Mouse (Mus musculus) forebrain, embryonic 14.5 days (tissue): ENCODE results near the gene Phf21a. TPM values are rescaled to one million over a fixed set of nuclear protein-coding genes. Genes with fewer than 3 reads are reported as not detected.

Experiments used
- ATAC-seq: fragments of 200-750 bp; cut with Nextera tagmentation; 2 replicates; pipeline ENCODE4 v1.8.0; 2017; ENCODE audit warnings: mild to moderate bottlenecking, moderate library complexity
- DNase-seq: peaks from one replicate; pipeline ENCODE4 v3.0.0-alpha.2; 2015; ENCODE audit warnings: low spot score
- H3K27ac ChIP-seq: fragments of 300-500 bp; sonication (generic); 2 replicates; pipeline ENCODE4 v1.5.1; 2014; ENCODE audit warnings: low read depth, mild to moderate bottlenecking, control low read depth, low read length, moderate library complexity
- H3K27me3 ChIP-seq: fragments of 300-500 bp; sonication (generic); replicated peaks from 2 replicates; pipeline ENCODE4 v1.6.1; 2014; ENCODE audit warnings: low read length, control low read depth, mixed read lengths; ENCODE audit not compliant: control insufficient read depth, insufficient read depth
- H3K36me3 ChIP-seq: fragments of 300-500 bp; sonication (generic); 2 replicates; pipeline ENCODE4 v1.6.1; 2014; ENCODE audit warnings: low read length, control low read depth; ENCODE audit not compliant: control insufficient read depth, insufficient read depth
- H3K4me1 ChIP-seq: fragments of 300-500 bp; sonication (generic); 2 replicates; pipeline ENCODE4 v1.6.1; 2014; ENCODE audit warnings: antibody characterized with exemption, low read length, control low read depth; ENCODE audit not compliant: control insufficient read depth, insufficient read depth
- H3K4me2 ChIP-seq: fragments of 300-500 bp; sonication (generic); 2 replicates; pipeline ENCODE4 v1.6.1; 2014; ENCODE audit warnings: mild to moderate bottlenecking, control low read depth, low read length
- H3K4me3 ChIP-seq: fragments of 300-500 bp; sonication (generic); 2 replicates; pipeline ENCODE4 v1.5.1; 2014; ENCODE audit warnings: low read depth, low read length, control low read depth
- H3K9ac ChIP-seq: fragments of 300-500 bp; sonication (generic); 2 replicates; pipeline ENCODE4 v1.6.1; 2014; ENCODE audit warnings: mild to moderate bottlenecking, low read length, control low read depth, moderate library complexity
- H3K9me3 ChIP-seq: fragments of 300-500 bp; sonication (generic); replicated peaks from 2 replicates; pipeline ENCODE4 v1.6.1; 2016; ENCODE audit warnings: low read length, control low read depth, mixed read lengths; ENCODE audit not compliant: control insufficient read depth
- WGBS: fragments of 180-500 bp; shearing (Covaris S2); extraction: QIAGEN DNeasy Blood & Tissue Kit; methylation state at CpG from one replicate; pipeline ENCODE4 v1.1.7; 2014; 5-methylcytosine and 5-hydroxymethylcytosine counted together
- polyA plus RNA-seq: library from polyadenylated mRNA; unstranded; fragments of >200 nt; fragmentation: Nextera tagmentation; extraction: Ambion mirVana; gene quantifications from 2 replicates; pipeline ENCODE4 v1.2.1, GENCODE M21; 2014

Gene Phf21a
- polyA plus RNA-seq, 1 experiment from 2014 or later, result 37.5 TPM

GRCm38 (mm10) chr2:92058469-92058868 lies 34.4 kb upstream of the Phf21a start:
- Histone ChIP-seq H3K4me1 (peaks cover 5% of the 10 kb centered on the region; the same call in 1 of the 2 replicates), H3K4me3 (peak overlapping the region; percentile 55), H3K4me2 (peak overlapping the region; percentile 86), H3K9ac (peak overlapping the region; percentile 80), H3K27me3 (peaks cover 15% of the 10 kb centered on the region), H3K36me3 (no peaks in the 10 kb centered on the region), H3K9me3 (no peaks in the 10 kb centered on the region), H3K27ac (no peak overlapping the region)
- WGBS, result under 1% methylated on average over 29 of the region's 29 CpGs
- ATAC-seq (peak; percentile 65), DNase-seq (peak; percentile 91)

GRCm38 (mm10) chr2:92058936-92059335 lies 34.0 kb upstream of the Phf21a start:
- H3K27ac ChIP-seq, result no peak overlapping the region; the same call in 1 of the 2 replicates
- H3K9me3 ChIP-seq, result no peaks in the 10 kb centered on the region
- no peaks in the 10 kb centered on the region for H3K36me3 ChIP-seq
- H3K4me1 ChIP-seq, result peaks cover 5% of the 10 kb centered on the region; the same call in 1 of the 2 replicates
- peak overlapping the region; percentile 55 for H3K4me3 ChIP-seq
- H3K27me3 ChIP-seq, result peaks cover 12% of the 10 kb centered on the region
- peak overlapping the region; percentile 86 for H3K4me2 ChIP-seq
- 0 out of 2 replicates have a peak, but pooled peaks have one; percentile 4 for ATAC-seq
- H3K9ac ChIP-seq, result peak overlapping the region; percentile 80
- DNase-seq, result no peak
- under 1% methylated on average over 11 of the region's 11 CpGs for WGBS

- H3K4me2 ChIP-seq, result peak overlapping the region; percentile 86
- peaks cover 5% of the 10 kb centered on the region for H3K27me3 ChIP-seq
- H3K9ac ChIP-seq, result peak overlapping the region; percentile 80
- H3K36me3 ChIP-seq, result no peaks in the 10 kb centered on the region
- no peaks in the 10 kb centered on the region for H3K9me3 ChIP-seq
- H3K4me1 ChIP-seq, result peaks cover 5% of the 10 kb centered on the region; the same call in 1 of the 2 replicates
- ATAC-seq, result peak; percentile 72
- WGBS, result under 1% methylated on average over 57 of the region's 63 CpGs
- DNase-seq, result peak; percentile 73
- H3K4me3 ChIP-seq, result peak overlapping the region; percentile 55
- peak overlapping the region; percentile 81 for H3K27ac ChIP-seq
Observed at GRCm38 (mm10) chr2:92059481-92060220, 33.3 kb upstream of the Phf21a start.

GRCm38 (mm10) chr2:92060291-92060690 lies 32.6 kb upstream of the Phf21a start:
- H3K4me2 ChIP-seq, result peak overlapping the region; percentile 86
- DNase-seq (no peak), ATAC-seq (no peak)
- H3K27ac ChIP-seq, result no peak overlapping the region
- H3K9ac ChIP-seq, result no peak overlapping the region; the same call in 1 of the 2 replicates
- peaks cover 5% of the 10 kb centered on the region; the same call in 1 of the 2 replicates for H3K4me1 ChIP-seq
- H3K27me3 ChIP-seq, result peaks cover 3% of the 10 kb centered on the region; the same call in 1 of the 2 replicates
- no peaks in the 10 kb centered on the region for H3K9me3 ChIP-seq
- WGBS, result 21% methylated on average over 6 of the region's 6 CpGs
- no peaks in the 10 kb centered on the region for H3K36me3 ChIP-seq
- H3K4me3 ChIP-seq, result peak overlapping the region; percentile 55

GRCm38 (mm10) chr2:92061337-92061736 lies 31.6 kb upstream of the Phf21a start:
- DNase-seq (peak; percentile 33), ATAC-seq (no peak)
- no peaks in the 10 kb centered on the region for H3K4me1 ChIP-seq
- H3K27ac ChIP-seq, result no peak overlapping the region
- no peaks in the 10 kb centered on the region for H3K36me3 ChIP-seq
- H3K9ac ChIP-seq, result no peak overlapping the region
- H3K27me3 ChIP-seq, result peaks cover 3% of the 10 kb centered on the region; the same call in 1 of the 2 replicates
- H3K4me2 ChIP-seq, result no peak overlapping the region
- H3K9me3 ChIP-seq, result no peaks in the 10 kb centered on the region
- no peak overlapping the region for H3K4me3 ChIP-seq
- 63% methylated on average over 5 of the region's 5 CpGs for WGBS

GRCm38 (mm10) chr2:92063106-92063505 lies 29.8 kb upstream of the Phf21a start:
- H3K4me3 ChIP-seq, result no peak overlapping the region
- H3K27ac ChIP-seq, result no peak overlapping the region
- no peak overlapping the region for H3K4me2 ChIP-seq
- DNase-seq, result no peak
- no peak overlapping the region for H3K9ac ChIP-seq
- ATAC-seq, result no peak
- 70% methylated on average over 5 of the region's 5 CpGs for WGBS
- H3K27me3 ChIP-seq, result peaks cover 3% of the 10 kb centered on the region; the same call in 1 of the 2 replicates
- no peaks in the 10 kb centered on the region for H3K36me3 ChIP-seq
- H3K4me1 ChIP-seq, result no peaks in the 10 kb centered on the region
- no peaks in the 10 kb centered on the region for H3K9me3 ChIP-seq

GRCm38 (mm10) chr2:92065269-92065888 lies 27.5 kb upstream of the Phf21a start:
- WGBS, result 89% methylated on average over 8 of the region's 8 CpGs
- Histone ChIP-seq H3K9me3 (no peaks in the 10 kb centered on the region), H3K4me1 (no peaks in the 10 kb centered on the region), H3K4me3 (no peak overlapping the region), H3K36me3 (no peaks in the 10 kb centered on the region), H3K4me2 (no peak overlapping the region), H3K9ac (no peak overlapping the region), H3K27me3 (peaks cover 1% of the 10 kb centered on the region; the same call in 1 of the 2 replicates), H3K27ac (no peak overlapping the region)
- no peak for DNase-seq
- ATAC-seq, result no peak

- no peak overlapping the region for H3K9ac ChIP-seq
- 75% methylated on average over 6 of the region's 6 CpGs for WGBS
- no peak overlapping the region for H3K4me2 ChIP-seq
- H3K4me1 ChIP-seq, result no peaks in the 10 kb centered on the region
- no peaks in the 10 kb centered on the region for H3K9me3 ChIP-seq
- H3K27me3 ChIP-seq, result no peaks in the 10 kb centered on the region
- H3K4me3 ChIP-seq, result no peak overlapping the region
- no peak overlapping the region for H3K27ac ChIP-seq
- no peaks in the 10 kb centered on the region for H3K36me3 ChIP-seq
- DNase-seq (no peak), ATAC-seq (no peak)
Observed at GRCm38 (mm10) chr2:92065938-92066337, 27.0 kb upstream of the Phf21a start.

GRCm38 (mm10) chr2:92066899-92067298 lies 26.0 kb upstream of the Phf21a start:
- Histone ChIP-seq H3K4me1 (no peaks in the 10 kb centered on the region), H3K27me3 (no peaks in the 10 kb centered on the region), H3K4me2 (no peak overlapping the region), H3K9me3 (no peaks in the 10 kb centered on the region), H3K36me3 (no peaks in the 10 kb centered on the region), H3K9ac (no peak overlapping the region), H3K4me3 (no peak overlapping the region), H3K27ac (no peak overlapping the region)
- DNase-seq (no peak), ATAC-seq (no peak)
- 63% methylated on average over 1 of the region's 1 CpGs for WGBS
